Mouse (Mus musculus) G1E (cell line): Measurements from ENCODE around the gene Brd3. TPM values are rescaled to one million over a fixed set of nuclear protein-coding genes. Genes with fewer than 3 reads are reported as not detected.

ENCODE experiments used
- ATAC-seq: 2 replicates; pipeline ENCODE4 v1.8.0; 2016; ENCODE audit warnings: mild to moderate bottlenecking; ENCODE audit not compliant: insufficient number of reproducible peaks, poor library complexity, low FRiP score, severe bottlenecking; ENCODE audit errors: extremely low read depth
- DNase-seq: peaks from one replicate; pipeline ENCODE4 v3.0.0; 2012; ENCODE audit warnings: low spot score
- H3K27me3 ChIP-seq: 2 replicates; pipeline ENCODE4 v1.6.1; 2012; ENCODE audit warnings: mild to moderate bottlenecking, low read length, inconsistent platforms; ENCODE audit not compliant: insufficient read depth
- H3K36me3 ChIP-seq: replicated peaks from 2 replicates; pipeline ENCODE3; 2012; ENCODE audit warnings: mild to moderate bottlenecking, inconsistent platforms
- H3K4me1 ChIP-seq: 2 replicates; pipeline ENCODE4 v1.6.1; 2012; ENCODE audit warnings: low read depth, low read length, inconsistent platforms, mixed read lengths; ENCODE audit not compliant: insufficient read depth
- H3K4me3 ChIP-seq: 2 replicates; pipeline ENCODE4 v1.5.1; 2012; ENCODE audit warnings: low read depth, mild to moderate bottlenecking, inconsistent platforms, low read length, moderate library complexity, mixed read lengths
- H3K9me3 ChIP-seq: replicated peaks from 2 replicates; pipeline ENCODE4 v1.6.1; 2012; ENCODE audit warnings: inconsistent platforms
- CTCF ChIP-seq: IDR thresholded peaks from 2 replicates; pipeline ENCODE4 v1.5.1; 2012; ENCODE audit warnings: low read depth, low read length, inconsistent platforms, mixed read lengths
- GATA1 ChIP-seq: IDR thresholded peaks from 2 replicates; pipeline ENCODE4 v1.6.1; 2012; ENCODE audit warnings: borderline replicate concordance, low read length, inconsistent platforms, mixed read lengths
- GATA2 ChIP-seq: IDR thresholded peaks from 2 replicates; pipeline ENCODE4 v1.6.1; 2012; ENCODE audit warnings: low read depth, low read length, inconsistent platforms, borderline replicate concordance
- POLR2AphosphoS5 ChIP-seq: IDR thresholded peaks from 2 replicates; pipeline ENCODE4 v1.6.1; 2012; ENCODE audit warnings: low read depth, low read length, inconsistent platforms; ENCODE audit not compliant: insufficient replicate concordance
- TAL1 ChIP-seq: conservative IDR thresholded peaks from 2 replicates; pipeline ENCODE4 v1.6.1; 2012; ENCODE audit warnings: low read depth, low read length, inconsistent platforms, mixed read lengths
- polyA plus RNA-seq: library from polyadenylated mRNA; stranded (reverse); fragments of >175 nt; gene quantifications from 2 replicates; pipeline ENCODE4 v1.2.3, GENCODE M21; 2012
- total RNA-seq, 2 experiments: library from RNA; stranded (forward) in 1 of 2; stranded (reverse) in 1 of 2; fragments of 200-1000 nt in 1 of 2; fragments of >200 nt in 1 of 2; fragmentation: Nextera tagmentation in 1 of 2; gene quantifications; 2 replicates each; pipeline ENCODE4 v1.2.3; 2014 to 2017

Gene Brd3
- total and polyA plus RNA-seq, 3 experiments: 17.5 to 124 (median 75.2) TPM

GRCm38 (mm10) chr2:27473061-27473765 lies 34.2 kb downstream of the Brd3 start:
- Histone ChIP-seq H3K4me3 (no peak overlapping the region; the same call in 1 of the 2 replicates), H3K27me3 (no peaks in the 10 kb centered on the region), H3K9me3 (no peaks in the 10 kb centered on the region), H3K36me3 (peaks cover 57% of the 10 kb centered on the region), H3K4me1 (peaks cover 68% of the 10 kb centered on the region)
- no peak for ATAC-seq
- DNase-seq: no peak
- TF ChIP-seq POLR2AphosphoS5 (no peak), CTCF (no peak), GATA1 (no peak), GATA2 (no peak), TAL1 (no peak)

GRCm38 (mm10) chr2:27471170-27471584 lies 36.3 kb downstream of the Brd3 start:
- no peaks in the 10 kb centered on the region for H3K9me3 ChIP-seq
- peak overlapping the region; percentile 17; the same call in 1 of the 2 replicates for H3K4me3 ChIP-seq
- no peaks in the 10 kb centered on the region for H3K27me3 ChIP-seq
- peaks cover 63% of the 10 kb centered on the region for H3K4me1 ChIP-seq
- no peak for ATAC-seq
- no peak for DNase-seq
- peaks cover 77% of the 10 kb centered on the region for H3K36me3 ChIP-seq
- no peak for TF ChIP-seq GATA2
- no peak for TF ChIP-seq GATA1
- no peak for TF ChIP-seq TAL1
- TF ChIP-seq POLR2AphosphoS5: no peak
- TF ChIP-seq CTCF: no peak

DNA sequence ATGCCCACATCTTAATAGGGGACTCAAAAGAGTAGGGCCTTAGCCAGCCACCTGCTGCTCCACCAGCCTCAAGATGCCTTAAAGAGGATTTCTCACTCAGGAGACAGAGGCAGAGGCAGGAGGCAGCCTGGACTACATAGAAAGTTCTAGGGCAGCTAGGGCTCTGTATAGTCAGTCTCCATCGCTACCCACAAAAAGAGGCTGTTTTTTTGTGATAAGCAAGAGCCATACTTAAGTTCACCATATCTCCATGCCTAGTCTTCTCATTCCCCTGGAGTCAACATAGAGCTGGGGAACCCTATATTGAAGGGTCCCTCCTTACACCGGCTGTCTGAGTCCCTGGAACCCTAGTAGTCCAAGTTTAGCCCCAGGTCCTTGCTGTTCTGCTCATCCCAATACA lies 36.9 kb downstream of the Brd3 start:
- Histone ChIP-seq H3K36me3 (peaks cover 83% of the 10 kb centered on the region), H3K9me3 (no peaks in the 10 kb centered on the region), H3K4me1 (peaks cover 68% of the 10 kb centered on the region), H3K27me3 (no peaks in the 10 kb centered on the region), H3K4me3 (no peak overlapping the region)
- TF ChIP-seq POLR2AphosphoS5 (no peak), CTCF (no peak), TAL1 (no peak), GATA1 (no peak), GATA2 (no peak)
- DNase-seq (no peak), ATAC-seq (no peak)

- TF ChIP-seq GATA1 (no peak), TAL1 (no peak), POLR2AphosphoS5 (no peak), CTCF (no peak), GATA2 (no peak)
- Histone ChIP-seq H3K36me3 (peaks cover 89% of the 10 kb centered on the region), H3K9me3 (no peaks in the 10 kb centered on the region), H3K4me1 (peaks cover 70% of the 10 kb centered on the region), H3K4me3 (no peak overlapping the region; the same call in 1 of the 2 replicates), H3K27me3 (no peaks in the 10 kb centered on the region)
- no peak for ATAC-seq
- no peak for DNase-seq
These were observed 37.5 kb downstream of the Brd3 start for GRCm38 (mm10) chr2:27469991-27470355.

- Histone ChIP-seq H3K4me3 (no peak overlapping the region), H3K9me3 (no peaks in the 10 kb centered on the region), H3K36me3 (peaks cover 93% of the 10 kb centered on the region), H3K4me1 (peaks cover 73% of the 10 kb centered on the region), H3K27me3 (no peaks in the 10 kb centered on the region)
- ATAC-seq (no peak), DNase-seq (no peak)
- TF ChIP-seq GATA2 (no peak), CTCF (no peak), POLR2AphosphoS5 (no peak), GATA1 (no peak), TAL1 (no peak)
These were observed 38.0 kb downstream of the Brd3 start for GRCm38 (mm10) chr2:27469292-27469990.

DNA sequence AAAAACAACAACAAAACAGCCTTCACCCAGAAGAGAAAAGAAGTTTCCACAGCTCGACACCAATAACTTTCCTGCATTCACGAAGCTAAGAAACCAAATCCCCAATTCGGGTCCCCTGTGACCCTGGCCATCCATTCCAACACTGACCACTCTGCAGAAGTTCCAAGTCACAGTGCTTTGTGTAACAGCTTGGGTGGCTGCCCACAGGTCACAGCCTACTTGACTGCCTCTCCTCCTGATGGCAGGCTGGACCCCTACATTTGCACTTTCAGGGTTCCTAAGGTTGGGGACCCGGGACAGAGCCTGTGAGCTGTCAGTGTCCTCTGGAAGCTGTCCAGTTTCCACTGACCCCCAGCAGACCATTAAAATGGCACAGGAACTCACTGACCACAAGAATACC lies 44.6 kb downstream of the Brd3 start:
- TF ChIP-seq TAL1: no peak
- no peak for TF ChIP-seq GATA1
- TF ChIP-seq POLR2AphosphoS5: no peak
- no peak for TF ChIP-seq CTCF
- no peak for TF ChIP-seq GATA2
- no peak for DNase-seq
- Histone ChIP-seq H3K4me1 (peaks cover 25% of the 10 kb centered on the region), H3K27me3 (no peaks in the 10 kb centered on the region), H3K36me3 (peaks cover 98% of the 10 kb centered on the region), H3K4me3 (no peak overlapping the region), H3K9me3 (no peaks in the 10 kb centered on the region)
- ATAC-seq: no peak
